Mouse (Mus musculus) CH12.LX (cell line): ENCODE measurements around the gene Hipk2. TPM values are rescaled to one million over a fixed set of nuclear protein-coding genes. Genes with fewer than 3 reads are reported as not detected.

Source experiments
- DNase-seq: peaks from one replicate; pipeline ENCODE4 v3.0.0-alpha.2; 2013; ENCODE audit errors: extremely low read depth
- H3K27ac ChIP-seq: 2 replicates; pipeline ENCODE4 v1.5.1; 2012; ENCODE audit warnings: low read depth, mild to moderate bottlenecking, control low read depth, moderate library complexity; ENCODE audit not compliant: insufficient read depth
- H3K27me3 ChIP-seq: replicated peaks from 2 replicates; pipeline ENCODE3; 2012; ENCODE audit warnings: inconsistent platforms
- H3K36me3 ChIP-seq, 2 experiments: replicated peaks in 1 of 2; 2 replicates each; pipeline versions ENCODE3 to v1.6.1; 2012; ENCODE audit warnings: inconsistent platforms in 1 of 2, low read length in 1 of 2, mild to moderate bottlenecking in 1 of 2, mixed read lengths in 1 of 2, moderate library complexity in 1 of 2; ENCODE audit not compliant: control insufficient read depth in 1 of 2, insufficient read depth in 1 of 2
- H3K4me1 ChIP-seq, 2 experiments: 2 replicates each; pipeline ENCODE4 v1.6.1; 2012; ENCODE audit warnings: inconsistent platforms in 1 of 2, moderate library complexity in 1 of 2; ENCODE audit not compliant: insufficient read depth in 2 of 2, control insufficient read depth in 1 of 2
- H3K4me2 ChIP-seq: 2 replicates; pipeline ENCODE4 v1.6.1; 2012; ENCODE audit warnings: low read depth, mild to moderate bottlenecking, control low read depth; ENCODE audit not compliant: poor library complexity, insufficient read depth, severe bottlenecking
- H3K4me3 ChIP-seq, 3 experiments: fragments of 150-350 bp in 1 of 3; sonication (generic) in 1 of 3; replicated peaks in 1 of 3; 2 replicates each; pipeline versions ENCODE3 to v1.5.1; 2011 to 2012; ENCODE audit warnings: low read depth in 2 of 3, low read length in 2 of 3, mild to moderate bottlenecking in 2 of 3, moderate library complexity in 2 of 3, control low read depth in 1 of 3, improper control_type of control experiment in 1 of 3, inconsistent platforms in 1 of 3, mixed read lengths in 1 of 3; ENCODE audit not compliant: poor library complexity in 1 of 3
- H3K79me2 ChIP-seq: replicated peaks from 2 replicates; pipeline ENCODE4 v1.6.1; 2012; ENCODE audit warnings: mild to moderate bottlenecking, moderate library complexity; ENCODE audit not compliant: control insufficient read depth, poor library complexity, insufficient read depth, severe bottlenecking; ENCODE audit errors: extremely low read depth
- H3K9ac ChIP-seq: 2 replicates; pipeline ENCODE4 v1.6.1; 2012; ENCODE audit warnings: low read depth, mild to moderate bottlenecking, control low read depth, moderate library complexity; ENCODE audit not compliant: insufficient read depth
- H3K9me3 ChIP-seq: replicated peaks from 2 replicates; pipeline ENCODE3; 2012; ENCODE audit warnings: low read length, inconsistent platforms, mixed read lengths
- BHLHE40 ChIP-seq: IDR thresholded peaks from 2 replicates; pipeline ENCODE4 v1.6.1; 2011; ENCODE audit warnings: mild to moderate bottlenecking, low read depth, low read length, improper control_type of control experiment
- E2F4 ChIP-seq: IDR thresholded peaks from 2 replicates; pipeline ENCODE4 v1.6.1; 2011; ENCODE audit warnings: low read depth, low read length, improper control_type of control experiment; ENCODE audit not compliant: insufficient replicate concordance
- ELF1 ChIP-seq: IDR thresholded peaks from 2 replicates; pipeline ENCODE4 v1.6.1; 2014; ENCODE audit warnings: low read depth, mild to moderate bottlenecking, inconsistent platforms, low read length, improper control_type of control experiment
- EP300 ChIP-seq: IDR thresholded peaks from 2 replicates; pipeline ENCODE4 v1.6.1; 2011; ENCODE audit warnings: low read length, improper control_type of control experiment
- GABPA ChIP-seq: IDR thresholded peaks from 2 replicates; pipeline ENCODE4 v1.6.1; 2012; ENCODE audit warnings: low read depth, low read length, improper control_type of control experiment, inconsistent platforms; ENCODE audit not compliant: insufficient replicate concordance
- JUND ChIP-seq: conservative IDR thresholded peaks from 2 replicates; pipeline ENCODE4 v1.6.1; 2011; ENCODE audit warnings: low read depth, low read length, improper control_type of control experiment
- MAFK ChIP-seq: IDR thresholded peaks from 2 replicates; pipeline ENCODE4 v1.6.1; 2011; ENCODE audit warnings: low read length, improper control_type of control experiment; ENCODE audit not compliant: insufficient replicate concordance
- RCOR1 ChIP-seq: conservative IDR thresholded peaks from 2 replicates; pipeline ENCODE4 v1.6.1; 2012; ENCODE audit warnings: low read depth, mild to moderate bottlenecking, inconsistent platforms, low read length, improper control_type of control experiment
- TCF12 ChIP-seq: IDR thresholded peaks from 2 replicates; pipeline ENCODE4 v1.6.1; 2014; ENCODE audit warnings: low read depth, mild to moderate bottlenecking, inconsistent platforms, low read length, improper control_type of control experiment
- ZC3H11A ChIP-seq: IDR thresholded peaks from 2 replicates; pipeline ENCODE4 v1.6.1; 2012; ENCODE audit warnings: low read depth, mild to moderate bottlenecking, inconsistent platforms, low read length, improper control_type of control experiment
- ZMIZ1 ChIP-seq: IDR thresholded peaks from 2 replicates; pipeline ENCODE4 v1.6.1; 2012; ENCODE audit warnings: low read depth, mild to moderate bottlenecking, inconsistent platforms, low read length, improper control_type of control experiment
- dilution Hi-C: fragments of 300-500 bp; cut with MboI; formaldehyde crosslinking; loops from 2 replicates; pipeline ENCODE4 v1.14.3; 2020; ENCODE audit warnings: low sequenced_read_pairs; ENCODE audit not compliant: extremely low pct_unique_long_range_greater_than_20kb, extremely low pct_ligation_motif_present
- in situ Hi-C: fragments of 300-500 bp; cut with MboI; formaldehyde crosslinking; loops from 3 replicates; pipeline ENCODE4 v1.14.3; 2019; ENCODE audit warnings: low sequenced_read_pairs, low pct_ligation_motif_present, low pct_unique_long_range_greater_than_20kb, mixed read lengths
- polyA plus RNA-seq: library from polyadenylated mRNA; unstranded; fragments of >175 nt; gene quantifications from 2 replicates; pipeline ENCODE4 v1.2.1, GENCODE M21; 2012; ENCODE audit warnings: low read depth; ENCODE audit not compliant: insufficient read length
- total RNA-seq, 2 experiments: library from RNA; depleted of rRNA; stranded (reverse); fragments of 300-350 nt in 1 of 2; fragments of >200 nt in 1 of 2; gene quantifications; 2 replicates each; pipeline ENCODE4 v1.2.3; 2012 to 2014

The Hipk2 gene
- total and polyA plus RNA-seq, 3 experiments, result 1.6 to 5.3 (median 2.6) TPM

DNA sequence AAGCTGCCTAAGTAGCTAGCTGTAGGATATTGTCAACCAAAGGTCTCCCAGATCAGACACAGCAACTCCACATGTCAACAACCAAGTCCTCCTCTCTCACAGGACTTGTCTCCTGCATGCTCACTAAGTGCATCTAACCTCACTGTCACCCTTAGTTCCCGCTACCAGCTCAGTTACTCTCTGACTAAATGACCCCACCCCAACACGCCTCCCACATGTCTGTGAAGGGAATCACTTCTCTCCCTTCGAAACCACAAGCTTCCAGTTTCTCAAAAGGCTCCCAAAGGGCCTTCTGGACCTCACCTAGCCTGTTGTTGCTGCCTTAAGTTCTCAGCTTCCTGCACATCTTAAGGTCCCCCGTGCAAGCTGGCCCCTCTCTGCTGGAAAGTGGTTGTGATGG lies 25.2 kb upstream of the Hipk2 start:
- no peaks in the 10 kb centered on the region for H3K27me3 ChIP-seq
- H3K4me1 ChIP-seq, result peaks cover 8 to 32% of the 10 kb centered on the region in 2 experiments
- no peaks in the 10 kb centered on the region for H3K79me2 ChIP-seq
- TF ChIP-seq RCOR1 (no peak), ZC3H11A (no peak), E2F4 (no peak), ELF1 (no peak), MAFK (no peak), JUND (no peak)
- peak overlapping the region; percentile 61; the same call in 1 of the 2 replicates for H3K4me2 ChIP-seq
- DNase-seq, result no peak
- H3K36me3 ChIP-seq, result no peaks in the 10 kb centered on the region
- H3K27ac ChIP-seq, result no peak overlapping the region
- dilution Hi-C loops (no loop called here), in situ Hi-C loops (loop anchor here (5.0 to 10.0 kb wide), 2 partner anchors 159 to 256 kb away; no protein-coding TSS in a partner anchor)
- no peak overlapping the region for H3K4me3 ChIP-seq
- no peaks in the 10 kb centered on the region for H3K9me3 ChIP-seq
- no peak overlapping the region for H3K9ac ChIP-seq

DNA sequence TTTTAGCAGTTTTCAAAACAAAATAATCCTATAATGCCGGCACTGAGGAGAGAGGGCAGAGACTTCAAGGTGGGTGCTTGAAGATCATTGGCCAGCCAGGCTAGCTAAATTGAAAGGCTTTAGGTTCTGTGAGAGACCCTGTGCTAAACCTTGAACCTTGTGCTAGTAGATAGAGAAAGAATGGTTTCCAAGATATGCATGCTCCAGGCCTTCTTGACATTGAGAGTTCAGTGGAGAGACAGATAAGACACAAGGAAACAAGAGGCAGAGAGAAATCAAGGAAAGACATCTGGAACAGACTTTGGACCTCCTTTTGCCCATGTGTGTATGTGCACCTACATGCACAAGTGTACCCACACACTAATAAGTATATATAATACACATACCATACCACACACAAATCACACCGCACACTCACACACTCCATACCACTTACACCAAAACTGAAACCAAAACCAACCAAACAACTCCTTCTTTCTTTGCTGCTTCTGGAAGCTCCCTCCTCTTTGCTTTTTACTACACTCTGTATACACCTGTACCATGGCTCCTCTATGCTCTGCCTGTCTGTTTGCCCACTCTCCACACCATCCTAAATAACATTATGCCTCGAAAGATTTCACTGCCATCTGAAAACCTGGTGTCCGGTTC lies 24.6 kb upstream of the Hipk2 start:
- H3K9me3 ChIP-seq, result no peaks in the 10 kb centered on the region
- no peaks in the 10 kb centered on the region for H3K27me3 ChIP-seq
- in situ Hi-C loops (loop anchor here (5.0 to 10.0 kb wide), 2 partner anchors 158 to 256 kb away; no protein-coding TSS in a partner anchor), dilution Hi-C loops (no loop called here)
- peaks cover 8 to 32% of the 10 kb centered on the region in 2 experiments for H3K4me1 ChIP-seq
- no peak for DNase-seq
- H3K79me2 ChIP-seq, result no peaks in the 10 kb centered on the region
- no peaks in the 10 kb centered on the region for H3K36me3 ChIP-seq
- H3K4me2 ChIP-seq, result peak overlapping the region; percentile 61
- H3K9ac ChIP-seq, result no peak overlapping the region
- no peak overlapping the region for H3K4me3 ChIP-seq
- no peak for TF ChIP-seq BHLHE40
- TF ChIP-seq ZMIZ1, result no peak
- TF ChIP-seq GABPA, result no peak
- no peak overlapping the region for H3K27ac ChIP-seq

DNA sequence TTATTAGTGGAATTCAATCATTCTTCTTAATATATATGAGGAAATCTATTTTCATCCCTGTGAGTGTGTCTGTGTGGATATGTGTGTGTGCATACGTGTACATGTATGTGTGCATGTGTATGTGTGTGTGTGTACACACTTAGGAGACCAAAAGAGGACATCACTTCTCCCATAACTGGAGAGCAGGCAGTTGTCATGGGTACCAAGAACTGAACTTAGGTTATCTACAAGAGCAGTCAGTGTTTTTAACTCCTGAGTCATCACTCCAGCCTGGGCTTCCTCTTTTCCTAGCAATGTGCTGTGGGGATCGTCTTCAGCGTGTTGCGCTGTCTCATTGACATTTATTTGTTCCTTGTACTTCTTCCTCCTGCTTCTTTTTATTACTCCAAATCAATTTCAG lies 24.1 kb upstream of the Hipk2 start:
- dilution Hi-C loops, result no loop called here
- Histone ChIP-seq H3K9me3 (no peaks in the 10 kb centered on the region), H3K27me3 (no peaks in the 10 kb centered on the region), H3K4me3 (no peak overlapping the region), H3K4me1 (peaks cover 8 to 32% of the 10 kb centered on the region in 2 experiments), H3K27ac (no peak overlapping the region), H3K4me2 (peak overlapping the region; percentile 61), H3K79me2 (no peaks in the 10 kb centered on the region), H3K36me3 (no peaks in the 10 kb centered on the region), H3K9ac (no peak overlapping the region)
- TF ChIP-seq EP300, result 0 out of 2 replicates have a peak, but pooled peaks have one; percentile 30
- no peak for TF ChIP-seq TCF12
- peak; percentile 43 for DNase-seq
- in situ Hi-C loops, result loop anchor here (5.0 to 10.0 kb wide), 2 partner anchors 158 to 255 kb away; no protein-coding TSS in a partner anchor
